Mouse (Mus musculus) neural tube, embryonic 14.5 days (tissue): ENCODE data around the gene Akp3. TPM values are rescaled to one million over a fixed set of nuclear protein-coding genes. Genes with fewer than 3 reads are reported as not detected.
A peak's percentile ranks its signal among the peaks of the same experiment; 100 is the strongest.

Source experiments
- ATAC-seq: fragments of 200-750 bp; cut with Nextera tagmentation; 2 replicates; pipeline ENCODE4 v1.8.0; 2017; ENCODE audit warnings: low read depth, mild to moderate bottlenecking, moderate TSS enrichment, moderate library complexity
- H3K27ac ChIP-seq: fragments of 300-500 bp; sonication (generic); 2 replicates; pipeline ENCODE4 v1.5.1; 2014; ENCODE audit warnings: low read depth, mild to moderate bottlenecking, control low read depth, low read length, moderate library complexity, mixed read lengths
- H3K27me3 ChIP-seq: fragments of 300-500 bp; sonication (generic); 2 replicates; pipeline ENCODE4 v1.6.1; 2014; ENCODE audit warnings: low read length; ENCODE audit not compliant: control insufficient read depth, insufficient read depth
- H3K36me3 ChIP-seq: fragments of 300-500 bp; sonication (generic); 2 replicates; pipeline ENCODE4 v1.6.1; 2014; ENCODE audit warnings: low read length, mixed read lengths; ENCODE audit not compliant: control insufficient read depth, insufficient read depth
- H3K4me1 ChIP-seq: fragments of 300-500 bp; sonication (generic); 2 replicates; pipeline ENCODE4 v1.6.1; 2014; ENCODE audit warnings: low read length; ENCODE audit not compliant: control insufficient read depth, insufficient read depth
- H3K4me2 ChIP-seq: fragments of 300-500 bp; sonication (generic); 2 replicates; pipeline ENCODE4 v1.6.1; 2014; ENCODE audit warnings: mild to moderate bottlenecking, low read depth, low read length, control low read depth
- H3K4me3 ChIP-seq: fragments of 300-500 bp; sonication (generic); 2 replicates; pipeline ENCODE4 v1.5.1; 2014; ENCODE audit warnings: low read depth, low read length, control low read depth, mixed read lengths
- H3K9ac ChIP-seq: fragments of 300-500 bp; sonication (generic); replicated peaks from 2 replicates; pipeline ENCODE4 v1.6.1; 2014; ENCODE audit warnings: low read depth, mild to moderate bottlenecking, control low read depth, low read length, mixed read lengths
- H3K9me3 ChIP-seq: fragments of 300-500 bp; sonication (generic); 2 replicates; pipeline ENCODE4 v1.6.1; 2016; ENCODE audit warnings: low read length; ENCODE audit not compliant: control insufficient read depth
- WGBS: fragments of 180-500 bp; shearing (Covaris S2); extraction: QIAGEN DNeasy Blood & Tissue Kit; methylation state at CpG from one replicate; pipeline ENCODE4 v1.1.7; 2014; 5-methylcytosine and 5-hydroxymethylcytosine counted together
- polyA plus RNA-seq: library from polyadenylated mRNA; unstranded; fragments of >200 nt; fragmentation: Nextera tagmentation; extraction: Ambion mirVana; gene quantifications from 2 replicates; pipeline ENCODE4 v1.2.1, GENCODE M21; 2014

The Akp3 gene
- polyA plus RNA-seq = not detected in 2 replicates

DNA sequence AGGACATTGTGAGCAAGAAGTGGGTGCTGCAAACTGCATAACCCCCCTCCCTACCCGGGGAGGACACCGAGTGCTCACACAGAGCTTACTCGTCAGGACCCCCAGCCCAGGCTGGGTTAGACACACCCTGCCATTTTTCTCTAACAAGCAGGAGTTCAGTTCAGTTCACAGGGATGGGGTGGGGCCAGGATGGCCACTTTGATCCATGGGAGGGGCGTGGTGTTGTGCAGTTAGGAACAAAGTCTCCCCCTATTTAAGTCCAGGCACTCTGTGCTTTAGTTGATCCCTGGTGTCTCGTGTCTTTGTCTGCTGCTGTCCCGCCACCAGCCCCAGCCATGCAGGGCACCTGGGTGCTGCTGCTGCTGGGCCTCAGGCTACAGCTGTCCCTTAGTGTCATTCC is at the start of gene Akp3:
TSS of gene Akp3 (plus strand) at position 301 of the 400 bp plus-strand sequence.
- Histone ChIP-seq H3K4me1 (no peaks in the 10 kb centered on the region), H3K9ac (no peak within 1 kb of the TSS), H3K9me3 (no peaks in the 10 kb centered on the region), H3K27ac (no peak within 1 kb of the TSS), H3K4me3 (no peak within 1 kb of the TSS), H3K4me2 (no peak within 1 kb of the TSS), H3K36me3 (no peaks in the 10 kb centered on the region), H3K27me3 (0 out of 2 replicates have a peak, but pooled peaks cover 5% of the 10 kb centered on the region)
- ATAC-seq = no peak
- WGBS = 75% methylated on average over 6 of the region's 6 CpGs

DNA sequence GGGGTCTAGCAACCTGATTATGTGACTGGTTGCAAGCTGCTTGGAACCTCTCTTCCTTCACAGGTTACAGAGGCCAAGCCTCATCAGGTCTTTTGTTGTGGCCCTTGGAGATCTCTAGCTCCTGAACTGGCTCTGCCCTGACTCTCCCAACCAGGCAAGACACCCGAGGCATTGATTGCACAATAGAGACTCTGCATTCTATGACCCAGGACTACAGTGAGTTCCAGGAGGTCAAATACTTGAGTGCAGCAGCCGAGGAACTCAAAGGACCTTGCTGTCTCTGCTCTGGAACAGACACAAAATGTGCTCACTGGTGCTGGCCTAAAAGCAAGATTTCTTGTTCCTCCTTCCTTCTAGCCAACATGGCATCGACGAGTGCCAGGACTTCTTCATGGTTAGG is 38.6 kb upstream of the Akp3 start:
- H3K4me1 ChIP-seq = no peaks in the 10 kb centered on the region
- H3K9ac ChIP-seq = no peak overlapping the region
- H3K4me2 ChIP-seq = no peak overlapping the region
- no peaks in the 10 kb centered on the region for H3K9me3 ChIP-seq
- 76% methylated on average over 4 of the region's 4 CpGs for WGBS
- H3K4me3 ChIP-seq = no peak overlapping the region
- no peaks in the 10 kb centered on the region for H3K27me3 ChIP-seq
- no peak for ATAC-seq
- H3K27ac ChIP-seq = no peak overlapping the region
- H3K36me3 ChIP-seq = no peaks in the 10 kb centered on the region

DNA sequence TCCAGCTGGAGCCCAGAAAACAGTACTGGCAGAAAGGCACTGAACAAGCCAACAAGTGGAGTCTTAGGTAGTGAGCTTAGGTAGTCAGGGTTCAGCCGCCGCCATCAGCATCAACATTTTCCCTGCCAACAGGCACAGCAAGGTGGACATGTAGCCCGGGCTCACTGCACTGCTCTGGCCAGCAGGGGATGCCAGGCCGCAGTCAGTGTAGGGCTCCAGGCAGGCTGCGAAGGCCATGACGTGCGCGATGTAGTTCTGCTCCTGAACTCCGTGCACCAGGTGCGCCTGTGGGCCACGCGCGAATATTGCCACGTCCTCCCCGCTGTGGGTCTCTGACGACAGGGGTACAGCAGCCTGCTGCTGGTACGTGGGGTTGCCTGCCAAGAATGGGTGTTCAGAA is 37.8 kb upstream of the Akp3 start:
- H3K4me1 ChIP-seq = no peaks in the 10 kb centered on the region
- no peaks in the 10 kb centered on the region for H3K36me3 ChIP-seq
- no peaks in the 10 kb centered on the region for H3K9me3 ChIP-seq
- H3K9ac ChIP-seq = no peak overlapping the region
- WGBS = 78% methylated on average over 17 of the region's 17 CpGs
- no peak overlapping the region for H3K4me3 ChIP-seq
- no peak overlapping the region for H3K4me2 ChIP-seq
- H3K27ac ChIP-seq = no peak overlapping the region
- ATAC-seq = no peak
- H3K27me3 ChIP-seq = no peaks in the 10 kb centered on the region

DNA sequence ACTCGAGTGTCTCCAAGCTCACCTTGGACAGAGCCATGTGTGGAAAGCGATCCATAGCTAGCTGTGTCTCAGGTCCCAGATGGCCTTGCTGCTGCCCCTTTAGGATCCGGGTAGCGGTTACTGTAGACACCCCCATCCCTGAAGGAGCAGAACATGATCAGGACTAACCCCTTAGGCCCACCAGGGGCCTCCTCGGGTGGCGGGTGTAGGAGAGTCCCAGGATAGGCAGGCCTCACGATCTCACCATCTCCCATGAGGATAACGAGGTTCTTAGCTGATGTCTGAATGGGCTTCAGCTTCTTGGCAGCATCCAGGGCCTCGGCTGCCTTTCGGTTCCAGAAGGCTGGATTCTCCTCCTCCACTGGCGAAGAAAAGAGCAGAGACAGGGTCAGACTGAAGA is 35.5 kb upstream of the Akp3 start:
- Histone ChIP-seq H3K4me3 (no peak overlapping the region), H3K27me3 (no peaks in the 10 kb centered on the region), H3K4me1 (no peaks in the 10 kb centered on the region), H3K36me3 (no peaks in the 10 kb centered on the region), H3K27ac (no peak overlapping the region), H3K4me2 (no peak overlapping the region), H3K9me3 (no peaks in the 10 kb centered on the region), H3K9ac (no peak overlapping the region)
- ATAC-seq = no peak
- 93% methylated on average over 11 of the region's 11 CpGs for WGBS

DNA sequence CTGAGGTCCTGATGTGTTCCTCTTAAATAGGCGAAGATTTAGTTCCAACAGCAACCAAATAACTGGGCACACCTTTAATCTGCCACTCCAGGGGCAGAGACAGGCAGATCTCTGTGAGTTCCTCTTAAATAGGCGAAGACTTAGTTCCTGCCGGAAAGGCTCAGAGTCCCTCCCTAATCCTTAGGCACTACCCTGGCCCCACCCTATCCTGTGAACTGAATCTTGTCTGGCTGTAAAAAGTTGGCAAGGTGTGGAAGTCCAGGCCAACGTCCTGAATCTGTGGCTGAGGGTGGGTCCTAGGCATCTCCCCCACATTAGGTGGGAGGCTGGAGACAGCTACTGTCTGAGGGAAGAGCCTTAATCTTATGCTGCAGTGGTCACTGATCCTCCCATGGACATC is 34.9 kb upstream of the Akp3 start, which contains the start of gene Alppl2:
TSS of gene Alppl2 (minus strand) at position 101 of the 400 bp plus-strand sequence.
- H3K27me3 ChIP-seq = no peaks in the 10 kb centered on the region
- WGBS = 87% methylated on average over 4 of the region's 4 CpGs
- H3K4me1 ChIP-seq = no peaks in the 10 kb centered on the region
- H3K4me2 ChIP-seq = no peak within 1 kb of the TSS
- H3K36me3 ChIP-seq = no peaks in the 10 kb centered on the region
- no peak within 1 kb of the TSS for H3K4me3 ChIP-seq
- no peak for ATAC-seq
- H3K9ac ChIP-seq = no peak within 1 kb of the TSS
- no peak within 1 kb of the TSS for H3K27ac ChIP-seq
- H3K9me3 ChIP-seq = no peaks in the 10 kb centered on the region

DNA sequence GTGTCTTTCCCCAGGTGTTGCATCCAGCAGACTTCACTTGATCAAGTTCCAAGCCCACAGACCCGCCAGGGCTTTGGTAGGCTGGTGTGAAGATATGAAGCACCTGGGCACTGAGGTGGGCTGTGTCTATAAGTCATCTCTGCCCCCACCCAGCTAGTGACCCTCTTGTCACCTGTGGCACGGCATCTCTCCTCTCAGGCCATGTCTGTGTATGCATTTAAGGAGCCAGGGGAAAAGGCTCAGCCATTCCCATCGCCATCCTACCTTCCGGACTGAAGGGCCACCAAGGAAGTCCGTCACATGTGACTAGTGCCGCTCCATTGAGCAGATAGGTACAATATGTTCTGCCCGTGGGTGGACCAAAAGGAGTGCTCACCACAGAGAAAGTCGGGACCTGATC is 29.1 kb upstream of the Akp3 start:
- no peak overlapping the region for H3K27ac ChIP-seq
- H3K9me3 ChIP-seq = no peaks in the 10 kb centered on the region
- no peak overlapping the region for H3K9ac ChIP-seq
- ATAC-seq = no peak
- no peak overlapping the region for H3K4me2 ChIP-seq
- H3K36me3 ChIP-seq = no peaks in the 10 kb centered on the region
- no peaks in the 10 kb centered on the region for H3K4me1 ChIP-seq
- WGBS = 85% methylated on average over 8 of the region's 8 CpGs
- no peaks in the 10 kb centered on the region for H3K27me3 ChIP-seq
- no peak overlapping the region for H3K4me3 ChIP-seq

DNA sequence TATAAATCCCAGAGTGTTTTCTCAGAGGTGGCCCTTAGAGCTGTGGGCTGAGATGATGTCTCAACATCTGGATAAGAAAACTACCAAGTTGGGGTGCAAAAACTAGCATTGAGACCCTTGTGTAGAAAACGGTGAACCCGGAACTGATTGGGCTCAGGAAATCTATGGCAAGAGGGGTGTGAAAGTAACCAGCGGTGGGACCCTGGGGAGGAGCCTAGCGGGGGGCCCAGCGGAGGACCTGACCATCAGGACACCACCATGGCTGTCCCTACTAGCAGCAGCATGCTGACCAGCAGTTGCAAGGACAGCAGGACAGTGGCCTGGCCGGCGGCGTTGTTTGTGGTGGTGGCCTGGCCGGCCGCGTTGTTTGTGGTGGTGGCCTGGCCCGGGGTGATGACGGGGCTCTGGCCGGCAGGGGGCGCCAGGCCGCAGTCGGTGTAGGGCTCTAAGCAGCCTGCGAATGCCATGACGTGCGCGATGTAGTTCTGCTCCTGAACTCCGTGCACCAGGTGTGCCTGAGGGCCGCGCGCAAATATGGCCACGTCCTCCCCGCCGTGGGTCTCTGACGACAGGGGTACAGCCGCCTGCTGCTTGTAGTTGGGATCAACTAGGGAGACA is 26.3 kb upstream of the Akp3 start:
- Histone ChIP-seq H3K4me2 (peak overlapping the region; percentile 18; the same call in 1 of the 2 replicates), H3K4me3 (no peak overlapping the region), H3K36me3 (no peaks in the 10 kb centered on the region), H3K27ac (no peak overlapping the region), H3K4me1 (no peaks in the 10 kb centered on the region), H3K9me3 (no peaks in the 10 kb centered on the region), H3K9ac (no peak overlapping the region), H3K27me3 (no peaks in the 10 kb centered on the region)
- ATAC-seq = peak; percentile 75; the same call in 1 of the 2 replicates
- WGBS = 15% methylated on average over 30 of the region's 30 CpGs

DNA sequence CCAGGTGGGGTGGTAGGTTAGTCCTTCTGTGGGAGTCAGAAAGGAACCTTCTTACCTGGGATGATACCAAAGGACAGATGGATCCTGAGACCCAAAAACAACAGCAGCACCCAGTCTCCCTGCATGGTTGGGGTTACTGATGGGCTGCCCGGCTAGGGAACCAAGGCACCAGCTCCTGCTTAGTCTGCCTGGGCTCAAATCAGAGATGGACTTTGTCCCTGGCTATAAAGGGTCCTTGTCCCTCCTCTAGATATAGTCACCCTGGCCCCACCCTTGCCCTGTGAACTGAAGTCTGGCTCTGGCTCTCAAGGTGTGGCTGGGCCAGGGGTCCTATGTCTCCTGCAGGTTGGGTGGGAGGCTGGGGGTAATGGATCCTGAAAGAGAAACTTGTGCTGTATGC is 23.4 kb upstream of the Akp3 start, which contains the start of gene Alpi:
TSS of gene Alpi (minus strand) at position 196 of the 400 bp plus-strand sequence.
- WGBS = 91% methylated on average over 1 of the region's 1 CpGs

DNA sequence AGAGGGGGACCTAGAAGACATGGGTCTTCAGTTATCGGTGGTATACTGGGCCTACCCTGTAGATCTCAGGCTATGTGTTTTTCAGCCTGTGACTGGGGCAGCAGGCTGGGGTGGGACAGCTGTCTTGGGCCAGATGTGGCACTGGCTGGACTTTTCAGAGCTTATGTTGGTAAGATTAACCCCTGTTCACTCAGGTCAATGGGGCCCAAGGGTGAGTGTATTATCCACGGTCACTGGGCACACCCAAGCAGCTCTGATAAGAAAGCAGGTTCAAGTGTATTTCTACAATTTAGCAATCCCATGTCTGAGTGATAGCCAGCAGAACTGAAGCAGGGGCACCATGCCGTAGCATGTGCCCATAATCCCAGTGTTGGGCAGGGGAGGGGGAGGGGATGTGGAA is 22.7 kb upstream of the Akp3 start:
- ATAC-seq = no peak
- H3K27ac ChIP-seq = no peak overlapping the region
- H3K4me2 ChIP-seq = no peak overlapping the region
- no peak overlapping the region for H3K4me3 ChIP-seq
- 86% methylated on average over 3 of the region's 3 CpGs for whole genome bisulfite sequencing
- no peaks in the 10 kb centered on the region for H3K36me3 ChIP-seq
- no peaks in the 10 kb centered on the region for H3K9me3 ChIP-seq
- no peaks in the 10 kb centered on the region for H3K27me3 ChIP-seq
- no peaks in the 10 kb centered on the region for H3K4me1 ChIP-seq
- H3K9ac ChIP-seq = no peak overlapping the region

More for the DNA sequence above, 23.4 kb upstream of the Akp3 start, which contains the start of gene Alpi:
- H3K4me3 ChIP-seq = no peak within 1 kb of the TSS
- H3K4me2 ChIP-seq = no peak within 1 kb of the TSS
- H3K9ac ChIP-seq = no peak within 1 kb of the TSS
- no peaks in the 10 kb centered on the region for H3K36me3 ChIP-seq
- H3K27me3 ChIP-seq = no peaks in the 10 kb centered on the region
- ATAC-seq = no peak
- H3K27ac ChIP-seq = no peak within 1 kb of the TSS
- H3K9me3 ChIP-seq = no peaks in the 10 kb centered on the region
- no peaks in the 10 kb centered on the region for H3K4me1 ChIP-seq
